Mouse (Mus musculus): ENCODE measurements around the gene Pgs1.

Gene Pgs1

DNA sequence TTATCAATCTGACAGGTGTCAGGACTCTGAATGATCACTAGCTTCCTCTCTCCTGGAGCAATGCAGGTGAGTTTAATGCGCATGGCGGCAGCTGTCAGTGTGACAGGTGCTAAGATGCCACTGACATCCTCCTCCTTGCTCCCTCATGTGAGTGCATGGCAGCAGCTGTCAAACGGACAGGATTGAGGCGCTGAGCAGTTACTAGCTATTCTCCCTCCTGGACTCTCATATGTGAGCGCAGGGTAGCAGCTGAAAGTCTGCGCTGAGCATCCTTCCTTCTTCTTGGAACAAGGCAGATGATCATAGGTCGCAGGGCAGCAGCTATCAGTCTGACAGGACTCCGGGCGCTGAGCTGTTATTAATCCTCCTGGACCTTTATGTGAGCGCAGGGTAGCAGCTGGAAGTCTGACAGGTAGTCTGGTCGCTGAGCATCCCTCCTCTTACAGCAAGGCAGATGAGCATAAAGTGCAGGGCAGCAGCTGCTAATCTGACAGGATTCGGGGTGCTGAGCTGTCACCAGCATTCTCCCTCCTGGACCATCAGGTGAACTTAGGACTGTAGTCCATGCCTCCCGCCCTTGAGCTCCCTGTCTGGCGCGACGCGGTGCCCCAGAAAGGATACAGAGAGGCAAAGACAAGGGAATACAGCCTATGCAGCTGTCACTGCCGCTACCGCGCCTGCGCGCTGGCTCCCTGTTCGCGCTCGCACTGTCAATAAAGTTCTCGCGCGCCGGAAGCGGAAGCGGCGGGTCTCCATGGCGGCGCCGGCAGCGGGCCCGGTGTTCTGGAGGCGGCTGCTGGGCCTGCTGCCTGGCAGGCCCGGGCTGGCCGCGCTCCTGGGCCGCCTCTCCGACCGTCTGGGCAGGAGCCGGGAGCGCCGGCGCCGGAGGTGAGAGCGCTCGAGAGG is at the start of gene Pgs1:
Pgs1 (plus strand) TSS at position 167 of the 906 bp plus-strand sequence.
- in situ Hi-C loops (cut with MboI) = no loop called here

DNA sequence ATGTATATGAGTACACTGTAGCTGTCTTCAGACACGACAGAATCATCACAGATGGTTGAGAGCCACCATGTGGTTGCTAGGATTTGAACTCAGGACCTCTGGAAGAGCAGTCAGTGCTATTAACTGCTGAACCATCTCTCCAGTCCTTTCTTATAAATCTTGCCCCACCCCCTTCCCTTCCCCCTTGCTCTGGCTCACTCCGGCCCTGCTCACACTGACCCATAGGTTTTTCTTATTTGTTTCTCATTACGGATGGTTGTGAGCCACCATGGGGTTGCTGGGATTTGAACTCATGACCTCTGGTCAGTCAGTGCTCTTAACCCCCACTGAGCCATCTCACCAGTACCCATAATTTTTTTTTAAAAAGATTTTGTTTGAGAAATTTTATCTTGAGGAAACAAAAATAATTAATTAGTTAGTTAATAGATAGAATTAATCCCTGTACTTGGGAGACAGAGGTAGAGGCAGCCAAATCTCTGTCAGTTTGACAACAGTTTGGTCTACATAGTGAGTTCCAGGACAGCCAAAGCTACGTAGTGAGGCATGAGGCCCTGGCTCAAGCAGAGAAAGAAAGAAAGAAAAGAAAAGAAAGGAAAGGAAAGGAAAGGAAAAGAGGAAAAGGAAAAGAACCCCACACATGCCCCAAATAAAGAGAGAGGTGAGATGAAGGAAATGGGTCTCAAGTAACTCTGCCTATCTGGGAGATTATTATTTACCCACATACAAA is 46.9 kb upstream of the Pgs1 start:
- in situ Hi-C loops (cut with MboI) = no loop called here

DNA sequence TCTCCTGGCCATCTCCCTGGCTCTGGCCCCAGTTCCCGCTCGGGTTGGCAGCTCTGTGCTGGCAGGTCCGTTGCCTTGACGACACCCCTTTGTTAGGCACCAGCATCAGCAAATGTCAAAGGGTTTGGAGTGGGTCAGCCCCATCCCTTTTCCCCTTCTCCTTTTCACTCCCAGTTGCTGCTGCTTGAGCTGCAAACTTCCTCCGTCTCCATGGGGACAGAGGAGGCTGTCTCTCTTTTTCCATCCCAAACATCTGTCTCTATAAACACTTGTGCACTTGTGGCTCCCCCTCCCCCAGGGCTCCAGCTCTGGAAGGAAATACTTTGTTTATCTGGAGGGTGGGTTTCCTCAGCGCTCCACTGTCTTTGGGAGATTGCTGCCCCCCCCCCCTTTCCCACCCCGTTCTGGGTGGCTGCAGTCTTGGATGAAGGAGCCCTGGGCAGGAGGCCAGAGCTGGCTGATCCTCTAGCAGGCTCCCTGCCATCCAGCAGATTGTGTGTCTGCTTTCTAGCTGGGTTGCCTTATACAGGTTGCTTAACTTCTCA is 46.3 kb upstream of the Pgs1 start:
- in situ Hi-C loops (cut with MboI) = no loop called here

DNA sequence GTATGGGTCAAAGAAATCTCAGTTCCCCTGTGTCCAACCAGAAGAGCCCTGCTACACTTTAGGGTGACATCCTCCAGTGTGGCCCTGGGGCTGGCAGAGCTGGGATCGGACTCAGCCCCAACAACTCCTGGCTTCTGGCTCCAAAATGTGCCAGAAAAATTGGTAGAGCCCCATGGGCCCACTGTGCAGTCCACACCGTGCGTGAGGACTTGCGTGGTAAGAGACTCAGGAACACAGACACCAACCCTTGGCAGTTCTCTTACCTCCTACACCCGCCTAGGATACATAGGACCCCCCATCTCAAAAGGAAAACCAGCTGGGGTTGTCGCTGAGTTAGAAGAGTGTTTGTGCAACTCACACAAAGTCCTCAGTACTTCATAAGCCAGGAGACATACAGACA is 45.2 kb upstream of the Pgs1 start:
- in situ Hi-C loops (cut with MboI) = no loop called here

DNA sequence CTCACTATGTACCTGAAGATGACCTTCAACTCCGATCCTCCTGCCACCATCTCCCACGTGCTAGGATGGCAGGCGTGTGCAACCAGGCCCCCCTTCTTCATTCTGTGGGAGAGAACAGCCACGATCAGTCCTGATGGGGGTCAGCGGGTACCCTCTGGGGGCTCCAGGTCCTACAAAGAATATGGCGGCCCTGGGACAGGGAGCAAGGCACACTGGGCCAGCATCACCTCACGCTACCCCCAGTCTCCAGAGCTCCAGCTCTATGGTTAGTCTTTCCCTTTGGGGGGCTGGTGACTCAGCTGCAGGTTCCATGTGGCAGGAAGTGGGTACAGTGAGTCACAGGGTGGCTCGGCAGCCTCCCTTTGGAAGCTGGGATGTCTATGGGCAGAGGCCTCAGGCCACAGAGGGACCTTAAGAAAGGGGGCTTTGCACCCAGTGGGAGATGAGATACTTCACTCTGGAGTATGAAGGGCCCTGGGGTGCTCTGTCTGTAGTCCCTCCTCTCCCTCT is 44.7 kb upstream of the Pgs1 start:
- in situ Hi-C loops (cut with MboI) = no loop called here

DNA sequence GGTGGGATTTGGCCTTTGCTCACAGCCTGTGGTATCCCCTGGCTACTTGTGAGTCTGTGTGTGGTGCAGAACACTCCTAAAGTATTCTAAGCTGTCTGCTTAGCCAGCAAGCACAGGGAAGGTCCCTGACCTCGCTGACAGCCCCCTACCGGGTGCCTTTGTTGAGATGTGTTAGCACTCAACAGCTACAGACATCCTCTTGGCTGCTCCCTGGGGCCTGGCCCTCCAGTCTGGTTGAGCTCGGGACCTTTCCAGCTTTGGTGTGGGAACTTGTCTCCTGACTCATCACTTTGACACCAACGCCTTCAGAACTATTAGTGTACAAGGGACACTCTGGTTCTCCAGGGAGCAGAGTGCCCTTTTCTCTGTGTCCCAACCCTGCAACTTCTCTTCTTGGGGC is 44.2 kb upstream of the Pgs1 start:
- in situ Hi-C loops (cut with MboI) = no loop called here

DNA sequence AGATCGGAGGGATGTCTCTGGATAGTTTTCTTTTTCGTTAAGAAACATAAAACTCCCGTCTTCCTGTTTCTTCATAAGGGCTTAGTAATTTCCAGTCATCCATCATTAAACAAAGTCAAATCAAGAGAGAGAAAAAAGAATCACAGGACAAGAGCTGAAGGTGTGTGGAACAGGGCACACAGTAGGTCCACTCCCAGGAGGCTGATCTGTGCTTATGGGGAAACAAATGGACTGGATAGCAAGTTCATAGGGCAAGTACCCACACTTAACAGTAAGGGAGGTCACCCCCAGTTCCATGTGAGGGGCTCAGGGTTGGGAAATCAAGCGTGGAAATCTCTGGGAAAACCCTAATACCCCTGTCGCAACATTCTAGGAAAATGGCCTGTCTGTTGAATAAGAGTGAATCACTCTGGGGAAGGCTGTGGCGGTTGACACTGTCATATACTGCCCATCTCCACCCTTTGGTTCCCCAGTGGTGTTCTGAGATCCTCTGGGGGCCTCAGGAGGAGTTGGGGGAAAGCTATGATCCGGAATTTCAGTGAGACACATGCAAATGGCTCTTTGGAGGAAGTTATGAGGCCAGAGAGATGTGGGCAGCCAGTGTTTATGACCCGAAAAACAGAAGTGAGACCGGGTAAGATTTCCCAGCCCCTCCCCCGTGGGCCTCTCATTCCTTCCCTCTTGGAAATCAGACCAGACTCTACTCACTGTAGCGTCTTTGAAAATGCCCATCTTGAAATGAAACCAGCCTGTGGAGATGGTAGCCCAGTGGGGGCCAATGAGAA is 39.7 kb upstream of the Pgs1 start:
- in situ Hi-C loops (cut with MboI) = no loop called here

DNA sequence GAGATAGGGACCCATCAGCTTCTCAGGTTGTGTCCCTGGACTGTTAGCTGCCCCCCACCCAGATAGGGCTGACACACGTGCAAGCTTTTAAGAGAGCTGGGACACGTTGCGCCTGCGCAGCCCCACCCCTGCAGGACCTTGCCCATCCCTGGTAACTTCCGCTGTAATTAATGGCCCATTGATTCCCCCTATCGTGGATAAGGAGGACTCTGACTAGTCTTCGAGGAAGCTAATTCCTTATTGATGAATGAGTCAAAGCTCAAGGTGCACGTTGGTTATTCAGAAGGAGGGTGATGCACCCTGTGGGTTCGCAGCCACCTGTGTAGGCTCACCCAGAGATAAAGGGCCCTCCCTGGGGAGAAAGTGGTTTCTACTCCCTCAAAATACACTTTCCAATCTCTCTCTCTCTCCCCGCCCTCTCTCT is 39.1 kb upstream of the Pgs1 start:
- in situ Hi-C loops (cut with MboI) = no loop called here

DNA sequence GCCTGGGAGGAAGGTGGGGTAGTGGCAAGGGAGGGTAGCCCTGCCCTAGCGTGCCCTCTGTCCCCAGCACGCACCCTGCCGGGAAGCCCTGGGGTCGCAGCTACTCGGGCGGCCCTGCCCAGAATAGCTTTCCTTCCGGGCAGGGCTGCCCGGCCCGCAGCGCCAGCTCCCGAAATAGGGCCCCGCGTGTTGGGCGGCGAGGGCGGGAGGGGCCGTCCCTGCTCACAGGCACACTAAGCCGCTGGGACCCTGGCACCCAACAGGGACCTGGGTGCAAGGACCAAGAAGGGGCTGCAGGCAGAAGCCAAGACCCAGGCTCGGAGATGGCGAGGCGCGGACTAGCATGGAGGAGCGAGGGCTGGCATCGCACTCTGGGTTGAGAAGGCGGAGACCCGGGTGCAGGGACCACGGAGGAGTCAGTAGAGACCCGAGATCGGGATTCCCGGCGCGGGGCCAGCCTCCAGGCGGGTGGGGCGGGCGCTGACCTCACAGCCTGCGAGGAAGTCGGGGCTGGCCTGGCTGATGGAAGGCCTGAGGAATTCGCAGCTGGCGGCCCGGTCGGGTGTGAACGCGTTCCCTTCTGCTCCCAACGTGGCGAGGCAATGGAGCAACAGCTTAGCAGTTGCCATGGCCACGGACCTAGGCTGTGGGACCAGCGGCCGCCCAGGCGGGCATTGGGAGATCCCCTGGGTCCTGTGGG is 36.5 kb upstream of the Pgs1 start:
- in situ Hi-C loops (cut with MboI) = no loop called here

DNA sequence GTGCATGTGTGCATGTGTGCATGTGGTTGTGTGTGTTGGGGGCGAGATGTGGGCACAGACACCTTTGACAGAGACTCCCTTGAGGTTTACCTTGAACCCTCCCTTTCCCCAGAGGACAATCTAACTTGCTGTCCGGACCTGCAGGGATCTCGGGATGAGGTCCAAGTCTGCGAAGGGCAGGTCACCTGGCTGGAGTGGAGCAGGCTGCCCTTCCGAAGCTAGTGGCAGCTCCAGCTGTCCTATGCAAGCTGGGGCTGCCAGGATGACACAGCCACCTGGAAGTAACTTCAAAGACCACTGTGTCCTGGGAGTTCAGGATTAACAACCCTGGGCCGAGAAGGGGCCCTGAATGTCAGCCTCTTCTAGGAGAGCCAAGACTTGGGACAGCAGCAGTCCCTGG is 34.7 kb upstream of the Pgs1 start:
- in situ Hi-C loops (cut with MboI) = no loop called here

DNA sequence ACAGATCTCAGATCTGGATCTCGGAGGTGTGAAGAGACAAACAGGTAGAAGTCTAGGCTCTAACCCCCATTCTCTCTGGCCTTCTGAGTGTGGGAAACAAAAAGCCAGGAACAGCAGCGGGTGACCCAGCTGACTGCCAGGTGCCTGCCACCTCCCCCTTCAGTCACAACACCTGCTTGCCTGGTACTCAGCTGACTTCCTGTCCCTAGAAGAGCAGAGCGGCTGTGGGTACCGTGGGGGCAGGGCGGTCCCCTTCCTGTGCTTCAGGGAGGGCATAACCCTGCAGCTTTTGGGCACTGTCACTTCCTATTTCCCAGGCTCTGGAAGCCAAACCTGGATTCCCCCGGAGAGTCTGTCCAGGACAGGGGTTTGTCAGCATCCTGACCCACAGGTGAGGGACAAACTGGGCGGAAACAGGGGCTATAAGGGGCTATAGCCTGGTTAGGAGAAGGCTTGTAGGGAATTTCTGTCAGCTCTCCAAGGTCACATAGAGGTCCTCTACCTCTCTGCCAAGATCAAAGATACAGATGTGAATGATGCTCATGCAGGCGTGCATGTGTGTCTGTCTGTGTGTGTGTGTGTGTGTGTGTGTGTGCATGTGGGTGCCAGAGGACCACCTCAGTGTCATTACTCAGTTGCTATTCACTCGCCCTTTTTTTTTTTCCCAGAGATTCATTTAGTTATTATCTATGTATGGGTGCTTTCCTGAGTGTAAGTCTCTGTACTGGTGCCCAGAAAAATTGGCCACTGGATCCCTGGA is 33.7 kb upstream of the Pgs1 start:
- in situ Hi-C loops (cut with MboI) = no loop called here

DNA sequence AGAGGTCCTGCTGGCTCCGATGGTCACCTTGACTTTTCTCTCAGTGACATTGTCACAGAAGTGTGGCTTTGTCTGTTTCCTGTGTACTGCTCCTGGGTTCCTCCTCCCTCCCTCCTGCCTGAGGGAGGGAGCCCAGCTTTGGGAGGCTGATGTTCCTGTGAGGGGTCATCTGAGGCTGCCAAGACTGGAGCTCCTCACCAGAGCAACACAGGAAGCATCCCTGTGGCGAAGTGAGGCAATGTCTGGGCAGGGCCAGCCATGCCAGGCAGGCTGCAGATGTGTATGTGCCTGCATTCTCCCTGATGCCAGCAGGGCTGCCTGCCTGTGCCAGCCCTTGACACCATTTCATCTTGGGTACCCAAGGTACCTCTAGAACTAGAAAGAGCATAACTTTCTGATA is 32.0 kb upstream of the Pgs1 start:
- in situ Hi-C loops (cut with MboI) = no loop called here

DNA sequence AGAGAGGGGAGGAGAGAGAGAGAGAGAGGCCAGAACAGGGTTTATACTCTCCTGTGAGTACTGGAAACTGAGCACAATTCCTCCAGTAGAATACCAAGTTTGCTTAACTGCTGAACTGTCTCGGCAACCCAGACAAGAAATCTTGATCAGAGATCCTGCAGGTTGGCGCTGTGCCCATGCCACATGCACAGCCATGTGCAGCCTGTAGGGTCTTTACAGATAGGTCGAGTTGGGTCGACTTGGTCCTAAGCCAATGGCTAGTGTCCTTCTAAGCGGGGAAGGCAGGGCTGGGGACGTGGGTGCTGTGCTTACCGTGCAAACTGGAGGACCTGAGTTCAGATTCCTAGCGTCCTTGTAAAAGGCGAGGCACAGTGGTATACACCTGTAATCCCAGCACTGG is 31.3 kb upstream of the Pgs1 start:
- in situ Hi-C loops (cut with MboI) = no loop called here

DNA sequence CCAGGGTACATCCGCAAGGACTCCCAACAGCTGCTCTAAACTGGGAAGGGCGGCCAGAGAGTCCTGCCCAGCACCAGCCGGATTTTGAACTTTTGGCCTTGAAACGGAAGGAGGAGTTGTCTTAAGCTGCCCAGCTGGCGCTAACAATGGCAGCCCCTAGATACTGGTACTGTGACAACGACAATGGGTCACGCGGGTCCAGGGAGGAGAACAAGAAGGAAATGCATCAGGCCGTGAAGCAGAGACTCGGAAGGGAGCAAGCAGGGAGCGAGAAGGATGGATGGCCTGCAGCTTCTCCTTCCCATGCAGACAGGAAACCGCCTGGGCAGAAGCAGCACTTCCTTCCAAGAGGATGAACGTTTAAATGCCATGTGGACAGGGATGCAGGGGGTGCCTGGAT is 30.5 kb upstream of the Pgs1 start:
- in situ Hi-C loops (cut with MboI) = no loop called here

DNA sequence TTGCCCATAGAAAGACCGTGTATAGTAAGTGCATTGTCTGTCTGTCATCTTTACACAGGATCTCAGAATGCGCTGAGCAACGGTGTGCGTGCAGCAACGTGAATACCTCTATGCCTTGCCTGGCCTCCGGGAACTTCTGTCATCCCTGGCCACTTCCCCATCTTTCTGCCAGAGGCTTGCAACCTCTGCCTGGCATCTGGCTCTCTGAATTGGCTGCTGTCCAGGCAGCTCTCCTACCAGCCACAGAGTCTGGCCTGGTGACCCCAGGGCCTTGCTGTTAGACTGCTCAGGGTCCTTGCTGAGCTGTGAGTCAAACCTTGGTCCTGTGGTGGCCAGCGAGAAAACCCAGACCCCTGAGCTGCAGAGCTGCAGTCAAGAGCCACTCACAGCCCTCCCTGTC is 27.9 kb upstream of the Pgs1 start:
- in situ Hi-C loops (cut with MboI) = no loop called here

DNA sequence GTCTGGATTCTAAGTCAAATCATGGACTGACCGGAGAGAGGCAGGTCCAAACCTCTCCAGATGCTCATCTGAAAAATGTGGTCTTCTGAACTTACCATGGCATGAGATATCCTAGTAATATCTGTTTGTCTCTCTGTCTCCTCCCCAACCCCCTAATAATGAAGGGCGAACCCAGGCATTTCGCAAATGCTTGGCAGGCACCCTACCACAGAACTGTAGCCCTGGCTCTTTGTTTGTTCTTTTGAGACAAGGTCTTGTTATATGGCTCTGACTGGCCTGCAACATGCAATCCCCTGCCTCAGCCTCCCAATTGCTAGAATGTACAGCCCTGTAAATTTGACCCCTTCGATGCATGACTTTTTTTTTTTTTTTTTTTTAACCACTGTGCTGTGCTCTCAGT is 26.9 kb upstream of the Pgs1 start:
- in situ Hi-C loops (cut with MboI) = no loop called here

DNA sequence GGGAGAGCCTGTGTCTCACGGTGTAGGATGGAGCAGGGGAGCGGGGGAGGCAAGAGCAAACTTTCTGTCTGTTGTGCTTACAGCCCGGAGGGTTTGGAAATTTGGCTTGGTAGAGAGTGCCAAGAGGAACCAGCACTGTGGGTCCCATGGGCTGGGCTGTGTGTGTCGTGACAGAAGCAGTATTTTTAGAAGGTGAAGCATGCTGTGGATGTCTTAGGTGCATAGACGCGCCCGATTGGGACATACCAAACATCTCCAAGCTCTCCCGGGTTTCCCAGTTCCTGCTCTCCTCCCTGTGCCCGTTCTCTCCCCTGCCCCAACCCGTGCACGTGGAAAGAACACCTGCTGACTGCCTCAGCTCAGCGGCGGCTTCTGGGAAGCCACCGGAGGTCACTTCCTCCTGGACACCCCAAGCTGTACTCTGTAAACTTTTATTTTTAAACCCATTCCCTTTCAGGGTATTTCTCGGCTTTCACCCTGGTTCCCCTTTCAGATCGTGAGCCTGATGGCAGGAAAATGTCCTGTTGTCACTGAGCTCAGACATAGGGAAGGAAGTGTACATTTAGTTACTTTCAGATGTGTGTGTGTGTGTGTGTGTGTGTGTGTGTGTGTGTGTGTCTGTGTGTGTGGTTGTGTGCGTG is 26.2 kb upstream of the Pgs1 start:
- in situ Hi-C loops (cut with MboI) = no loop called here

DNA sequence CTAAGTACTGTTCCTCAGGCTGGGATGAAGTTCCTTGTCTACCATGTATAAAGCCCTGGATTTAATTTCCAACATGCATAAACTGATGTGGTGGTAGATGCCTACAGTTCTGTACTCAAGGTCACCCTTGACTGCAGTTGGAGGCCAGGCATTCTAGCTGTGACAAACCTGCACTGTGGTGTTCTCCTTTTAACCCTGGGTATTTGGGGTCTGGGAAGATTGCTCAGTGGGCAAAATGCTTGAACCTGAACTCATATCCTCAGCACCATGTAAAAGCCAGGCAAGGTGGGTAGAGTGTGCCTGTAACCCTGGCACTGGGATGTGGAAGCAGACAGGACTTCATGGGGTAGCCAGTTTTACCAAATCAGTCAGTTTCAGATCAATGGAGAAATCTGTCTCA is 25.5 kb upstream of the Pgs1 start:
- in situ Hi-C loops (cut with MboI) = no loop called here

DNA sequence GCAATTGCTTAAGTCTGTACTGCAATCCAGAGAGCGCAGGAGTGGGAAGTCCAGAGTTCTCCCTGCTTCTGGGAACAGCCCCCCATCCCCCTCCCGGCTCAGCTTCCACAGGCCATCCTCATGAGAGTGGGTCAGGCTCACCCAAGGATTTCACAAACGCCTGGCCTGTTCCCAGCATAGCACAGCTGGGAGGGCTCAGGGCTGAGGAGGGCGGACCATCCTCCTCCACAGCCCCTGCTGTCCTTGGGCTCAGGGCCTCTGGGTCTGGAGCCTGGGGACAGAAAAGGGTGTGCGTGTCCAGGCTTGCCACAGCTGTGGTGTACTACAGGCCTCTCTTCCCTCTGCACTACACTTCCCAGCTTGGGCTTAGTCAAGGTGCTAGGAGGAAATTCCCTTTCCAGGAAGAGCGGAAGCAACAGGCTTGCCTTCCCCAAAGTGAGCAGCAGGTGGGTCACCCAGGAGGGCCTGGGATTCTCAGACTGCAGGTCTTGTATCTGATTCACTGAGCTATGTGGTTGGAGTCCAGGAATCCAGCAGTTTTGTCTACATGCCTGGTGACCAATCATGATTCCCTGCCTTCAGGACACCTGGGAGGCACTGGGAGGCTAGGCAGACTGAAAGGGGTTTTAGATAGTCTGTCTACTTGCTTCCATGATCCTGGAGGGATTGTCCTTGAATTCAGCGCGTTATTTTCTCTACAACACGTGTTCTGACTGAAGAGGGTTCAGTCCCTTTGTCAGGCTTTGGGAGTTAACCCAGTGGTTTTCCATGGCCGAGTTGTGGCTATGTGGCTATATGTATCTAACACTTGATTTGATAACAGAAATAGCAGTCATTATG is 23.6 kb upstream of the Pgs1 start:
- in situ Hi-C loops (cut with MboI) = no loop called here

Data from mature B cell (primary cell).